Mouse (Mus musculus): ENCODE data around the gene Atp7a. TPM values are rescaled to one million over a fixed set of nuclear protein-coding genes. Genes with fewer than 3 reads are reported as not detected.

The Atp7a gene
- polyA plus RNA-seq, 1 experiment from 2014 or later, result 26.7 TPM

DNA sequence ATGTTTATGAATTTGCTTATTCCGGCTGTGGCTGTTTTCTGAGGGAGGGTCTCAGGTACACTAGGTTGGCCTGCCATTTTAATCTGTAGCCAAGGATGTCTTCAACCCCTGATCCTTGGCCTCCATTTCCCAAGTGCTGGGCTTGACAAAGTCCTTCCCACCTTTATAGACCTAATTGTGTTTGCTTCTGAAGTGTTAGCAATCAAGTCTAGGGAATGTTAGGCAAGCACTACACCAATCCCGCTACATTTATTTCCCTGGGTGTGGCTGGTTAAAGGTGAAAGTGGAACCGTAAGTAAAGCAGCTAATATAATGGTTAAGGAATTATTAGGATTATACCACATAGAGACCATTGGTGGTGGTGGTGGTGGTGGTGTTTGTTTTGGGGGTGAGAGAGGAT, 10.0 kb upstream of the Atp7a start:
- no peak overlapping the region for H3K27ac ChIP-seq (ENCODE audit: low read length)
- peak overlapping the region; percentile 31; the same call in 1 of the 2 replicates for H3K4me2 ChIP-seq (ENCODE audit: low read depth, low read length)
- H3K36me3 ChIP-seq (ENCODE audit: control insufficient read depth, insufficient read depth, low read length), result no peaks in the 10 kb centered on the region
- H3K4me1 ChIP-seq (replicated peaks; ENCODE audit: control insufficient read depth, insufficient read depth, low read length), result peaks cover 3% of the 10 kb centered on the region; the same call in 1 of the 2 replicates
- no peaks in the 10 kb centered on the region for H3K27me3 ChIP-seq (ENCODE audit: control insufficient read depth, insufficient read depth, low read depth, low read length)
- H3K4me3 ChIP-seq (ENCODE audit: low read length), result no peak overlapping the region
- 77% methylated on average over 3 of the region's 3 CpGs for WGBS
- no peaks in the 10 kb centered on the region for H3K9me3 ChIP-seq (ENCODE audit: control insufficient read depth, low read length)
- no peak for ATAC-seq (ENCODE audit: low read depth)
- no peak overlapping the region for H3K9ac ChIP-seq (ENCODE audit: low read length)

DNA sequence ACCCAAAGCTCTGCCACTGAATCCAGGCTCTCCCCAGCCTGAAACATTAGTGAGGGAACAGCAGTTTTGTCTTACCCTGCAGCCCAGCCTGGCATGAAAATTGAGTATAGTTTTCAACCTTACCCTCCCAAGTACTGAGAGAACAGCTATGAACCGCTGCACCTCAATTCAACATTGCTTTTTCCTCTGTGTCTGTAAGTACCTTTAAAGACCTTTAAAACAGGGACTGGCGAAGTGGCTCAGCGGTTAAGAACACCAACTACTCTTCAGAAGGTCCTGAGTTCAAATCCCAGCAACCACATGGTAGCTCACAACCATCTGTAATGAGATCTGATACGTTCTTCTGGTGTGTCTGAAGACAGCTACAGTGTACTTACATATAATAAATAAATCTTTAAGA, 9.6 kb upstream of the Atp7a start:
- Histone ChIP-seq H3K9me3 (ENCODE audit: control insufficient read depth, low read length) (no peaks in the 10 kb centered on the region), H3K9ac (ENCODE audit: low read length) (no peak overlapping the region), H3K27ac (ENCODE audit: low read length) (no peak overlapping the region), H3K4me2 (ENCODE audit: low read depth, low read length) (no peak overlapping the region), H3K4me3 (ENCODE audit: low read length) (no peak overlapping the region), H3K36me3 (ENCODE audit: control insufficient read depth, insufficient read depth, low read length) (no peaks in the 10 kb centered on the region), H3K4me1 (replicated peaks; ENCODE audit: control insufficient read depth, insufficient read depth, low read length) (peaks cover 3% of the 10 kb centered on the region; the same call in 1 of the 2 replicates), H3K27me3 (ENCODE audit: control insufficient read depth, insufficient read depth, low read depth, low read length) (no peaks in the 10 kb centered on the region)
- 84% methylated on average over 4 of the region's 4 CpGs for WGBS
- no peak for ATAC-seq (ENCODE audit: low read depth)

DNA sequence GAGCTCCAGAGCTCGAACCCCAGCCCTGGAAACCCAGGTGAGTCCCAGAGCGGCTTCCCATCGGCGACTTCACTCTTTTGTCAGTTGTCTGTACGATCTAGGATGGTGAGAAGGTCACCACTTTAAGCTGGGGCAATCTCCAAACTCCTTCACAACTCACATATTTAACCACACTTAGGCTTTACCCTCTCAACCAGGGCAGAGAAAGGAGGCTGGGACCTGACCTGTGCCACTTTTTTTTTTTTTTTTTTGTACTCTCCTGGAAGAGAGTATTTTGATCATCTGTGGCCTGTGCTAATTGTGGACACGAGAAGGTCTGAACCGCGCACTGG, 233 bp downstream of the Atp7a start:
- Histone ChIP-seq H3K9ac (ENCODE audit: low read length) (peak overlapping the region; percentile 73), H3K4me3 (ENCODE audit: low read length) (peak overlapping the region; percentile 60), H3K4me1 (replicated peaks; ENCODE audit: control insufficient read depth, insufficient read depth, low read length) (no peaks in the 10 kb centered on the region), H3K9me3 (ENCODE audit: control insufficient read depth, low read length) (no peaks in the 10 kb centered on the region), H3K4me2 (ENCODE audit: low read depth, low read length) (peak overlapping the region; percentile 51), H3K36me3 (ENCODE audit: control insufficient read depth, insufficient read depth, low read length) (no peaks in the 10 kb centered on the region), H3K27me3 (ENCODE audit: control insufficient read depth, insufficient read depth, low read depth, low read length) (no peaks in the 10 kb centered on the region), H3K27ac (ENCODE audit: low read length) (peak overlapping the region; percentile 73; the same call in 1 of the 2 replicates)
- 16% methylated on average over 8 of the region's 8 CpGs for WGBS
- no peak; the same call in 1 of the 2 replicates for ATAC-seq (ENCODE audit: low read depth)

DNA sequence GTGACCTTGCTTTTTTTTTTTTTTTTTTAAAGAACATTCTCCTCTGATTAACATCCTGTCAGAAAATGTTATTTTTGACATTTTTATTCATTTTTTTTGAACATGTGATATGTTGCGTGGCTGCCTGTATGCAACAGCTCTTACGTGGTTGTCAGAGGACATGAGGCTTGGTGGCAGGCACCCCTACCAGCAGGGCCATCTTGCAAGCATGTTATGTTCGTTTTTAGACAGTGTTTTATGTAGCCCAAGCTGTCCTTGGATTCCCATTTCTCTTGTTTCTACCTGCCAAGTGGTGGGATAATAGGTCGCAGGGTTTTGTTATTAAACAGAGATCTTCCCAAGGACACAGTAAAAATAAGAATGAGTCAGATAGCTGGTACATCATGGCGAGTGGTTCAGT, 3.1 kb downstream of the Atp7a start:
- no peak overlapping the region for H3K4me2 ChIP-seq (ENCODE audit: low read depth, low read length)
- no peaks in the 10 kb centered on the region for H3K27me3 ChIP-seq (ENCODE audit: control insufficient read depth, insufficient read depth, low read depth, low read length)
- H3K9ac ChIP-seq (ENCODE audit: low read length), result no peak overlapping the region
- no peaks in the 10 kb centered on the region for H3K9me3 ChIP-seq (ENCODE audit: control insufficient read depth, low read length)
- H3K4me3 ChIP-seq (ENCODE audit: low read length), result no peak overlapping the region
- no peaks in the 10 kb centered on the region for H3K36me3 ChIP-seq (ENCODE audit: control insufficient read depth, insufficient read depth, low read length)
- H3K27ac ChIP-seq (ENCODE audit: low read length), result no peak overlapping the region
- H3K4me1 ChIP-seq (replicated peaks; ENCODE audit: control insufficient read depth, insufficient read depth, low read length), result no peaks in the 10 kb centered on the region
- 64% methylated on average over 5 of the region's 5 CpGs for WGBS
- no peak for ATAC-seq (ENCODE audit: low read depth)

DNA sequence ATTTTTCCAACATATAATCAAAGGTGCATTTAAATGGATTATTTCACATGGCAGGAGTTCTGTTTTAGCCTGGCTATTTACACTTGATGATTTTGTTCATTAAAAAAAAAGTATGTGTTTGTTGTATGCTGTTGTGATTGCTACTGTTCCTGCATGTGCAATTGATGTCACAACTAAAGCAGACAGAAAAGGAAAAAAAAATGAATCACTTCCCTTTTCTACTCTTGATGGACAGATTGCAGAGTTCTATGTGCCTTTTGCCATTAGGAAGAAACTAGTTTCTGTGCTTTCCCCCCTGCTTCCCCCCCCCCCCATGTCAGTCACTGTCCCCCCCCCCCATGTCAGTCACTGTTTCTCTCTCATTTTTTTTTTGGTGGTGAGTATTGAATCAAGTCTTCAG, 4.0 kb downstream of the Atp7a start:
- H3K27me3 ChIP-seq (ENCODE audit: control insufficient read depth, insufficient read depth, low read depth, low read length), result no peaks in the 10 kb centered on the region
- H3K4me3 ChIP-seq (ENCODE audit: low read length), result no peak overlapping the region
- H3K4me2 ChIP-seq (ENCODE audit: low read depth, low read length), result no peak overlapping the region
- ATAC-seq (ENCODE audit: low read depth), result no peak
- H3K27ac ChIP-seq (ENCODE audit: low read length), result no peak overlapping the region
- no peaks in the 10 kb centered on the region for H3K9me3 ChIP-seq (ENCODE audit: control insufficient read depth, low read length)
- H3K4me1 ChIP-seq (replicated peaks; ENCODE audit: control insufficient read depth, insufficient read depth, low read length), result no peaks in the 10 kb centered on the region; the same call in 1 of the 2 replicates
- no peaks in the 10 kb centered on the region for H3K36me3 ChIP-seq (ENCODE audit: control insufficient read depth, insufficient read depth, low read length)
- no peak overlapping the region for H3K9ac ChIP-seq (ENCODE audit: low read length)

DNA sequence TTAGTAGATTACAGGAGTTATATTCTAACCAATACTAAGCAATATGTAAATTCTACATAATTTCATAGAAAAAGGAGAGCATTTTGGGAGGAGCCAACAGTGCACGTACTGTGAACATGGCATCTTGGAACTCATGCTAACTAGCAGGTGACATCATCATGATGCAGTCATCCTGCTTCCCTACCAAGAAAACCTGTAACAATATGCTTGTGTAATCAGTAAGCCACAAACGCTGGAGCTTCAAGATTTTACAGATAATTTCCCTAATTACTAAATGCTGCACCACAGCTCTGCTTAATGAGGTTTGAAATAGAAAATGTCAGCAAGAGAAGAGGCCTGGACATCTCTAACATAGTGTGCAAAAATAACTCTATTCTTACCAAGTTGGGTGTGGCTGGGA, 8.7 kb downstream of the Atp7a start:
- no peak for ATAC-seq (ENCODE audit: low read depth)
- no peak overlapping the region for H3K9ac ChIP-seq (ENCODE audit: low read length)
- no peaks in the 10 kb centered on the region; the same call in 1 of the 2 replicates for H3K27me3 ChIP-seq (ENCODE audit: control insufficient read depth, insufficient read depth, low read depth, low read length)
- no peak overlapping the region for H3K4me2 ChIP-seq (ENCODE audit: low read depth, low read length)
- 64% methylated on average over 2 of the region's 2 CpGs for WGBS
- H3K4me3 ChIP-seq (ENCODE audit: low read length), result no peak overlapping the region
- no peak overlapping the region for H3K27ac ChIP-seq (ENCODE audit: low read length)
- no peaks in the 10 kb centered on the region; the same call in none of the 2 replicates for H3K4me1 ChIP-seq (replicated peaks; ENCODE audit: control insufficient read depth, insufficient read depth, low read length)
- no peaks in the 10 kb centered on the region for H3K36me3 ChIP-seq (ENCODE audit: control insufficient read depth, insufficient read depth, low read length)
- no peaks in the 10 kb centered on the region for H3K9me3 ChIP-seq (ENCODE audit: control insufficient read depth, low read length)

DNA sequence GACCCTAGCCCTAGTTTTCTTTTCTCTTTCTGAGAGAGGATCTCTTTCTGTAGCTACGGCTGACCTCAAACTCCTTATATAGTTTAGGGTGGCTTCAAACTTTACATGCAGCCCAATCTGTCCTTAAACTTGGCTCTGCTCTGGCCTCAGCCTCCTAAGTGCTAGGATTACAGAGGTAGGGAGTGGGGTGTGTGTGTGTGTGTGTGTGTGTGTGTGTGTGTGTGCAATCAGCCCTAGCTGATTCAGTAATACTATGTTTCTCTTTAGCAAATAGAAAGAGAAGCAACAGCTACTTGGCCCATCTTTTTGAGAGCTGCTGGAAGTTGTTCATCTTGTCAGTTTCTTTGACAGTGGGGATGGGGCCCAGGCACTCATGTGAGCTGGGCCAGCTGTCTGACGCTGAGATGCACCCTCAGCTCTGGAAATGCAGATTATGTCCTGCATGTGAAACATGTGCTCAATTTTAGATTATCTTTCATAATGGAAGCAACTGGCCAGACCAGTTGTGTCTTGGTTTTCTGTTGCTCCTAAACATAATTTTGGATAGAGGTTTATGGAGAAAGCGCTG, 10.2 kb downstream of the Atp7a start:
- H3K36me3 ChIP-seq (ENCODE audit: control insufficient read depth, insufficient read depth, low read length), result no peaks in the 10 kb centered on the region
- WGBS, result 63% methylated on average over 3 of the region's 3 CpGs
- no peak overlapping the region for H3K4me2 ChIP-seq (ENCODE audit: low read depth, low read length)
- no peak overlapping the region for H3K9ac ChIP-seq (ENCODE audit: low read length)
- H3K4me1 ChIP-seq (replicated peaks; ENCODE audit: control insufficient read depth, insufficient read depth, low read length), result no peaks in the 10 kb centered on the region; the same call in none of the 2 replicates
- ATAC-seq (ENCODE audit: low read depth), result peak; percentile 77
- no peak overlapping the region for H3K4me3 ChIP-seq (ENCODE audit: low read length)
- H3K9me3 ChIP-seq (ENCODE audit: control insufficient read depth, low read length), result no peaks in the 10 kb centered on the region
- no peak overlapping the region for H3K27ac ChIP-seq (ENCODE audit: low read length)
- no peaks in the 10 kb centered on the region; the same call in 1 of the 2 replicates for H3K27me3 ChIP-seq (ENCODE audit: control insufficient read depth, insufficient read depth, low read depth, low read length)

DNA sequence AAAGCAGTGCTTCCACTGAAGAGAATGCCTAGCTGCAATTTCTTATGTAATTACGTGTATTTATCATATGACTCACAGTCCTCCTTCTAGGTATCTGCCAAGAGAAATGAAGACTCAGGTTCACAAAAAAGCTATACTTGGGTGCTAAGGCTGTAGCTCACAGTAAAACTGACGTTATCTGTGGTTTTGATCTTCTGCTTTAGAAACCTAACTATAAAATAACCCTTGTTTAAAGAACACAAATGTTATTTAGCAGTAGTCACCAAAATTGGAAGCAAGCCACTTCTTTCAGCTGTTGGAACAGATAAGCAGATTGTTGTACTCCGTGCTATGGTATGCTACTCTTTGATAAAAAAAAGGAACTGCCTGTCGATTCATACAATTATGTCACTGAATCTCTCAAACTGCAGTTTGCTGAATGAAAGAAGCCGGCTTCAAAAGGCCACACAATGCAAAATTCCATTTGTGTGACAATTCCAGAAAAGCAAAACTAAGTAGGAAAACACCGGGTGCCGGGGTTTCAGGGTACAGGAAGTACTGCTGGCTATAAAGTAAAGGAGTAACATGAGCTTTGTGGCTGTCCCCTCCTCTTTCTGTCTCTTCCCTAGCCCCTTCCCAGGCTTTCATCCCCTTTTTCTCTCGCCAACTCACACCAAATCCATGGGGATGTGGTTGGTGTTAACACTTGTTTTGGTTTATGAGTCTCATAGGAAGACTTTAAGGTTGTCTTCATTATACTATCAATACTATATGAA, 17.0 kb downstream of the Atp7a start:
- H3K27me3 ChIP-seq (ENCODE audit: control insufficient read depth, insufficient read depth, low read depth, low read length), result no peaks in the 10 kb centered on the region
- no peaks in the 10 kb centered on the region for H3K9me3 ChIP-seq (ENCODE audit: control insufficient read depth, low read length)
- H3K4me2 ChIP-seq (ENCODE audit: low read depth, low read length), result peak overlapping the region; percentile 34
- H3K36me3 ChIP-seq (ENCODE audit: control insufficient read depth, insufficient read depth, low read length), result no peaks in the 10 kb centered on the region
- H3K27ac ChIP-seq (ENCODE audit: low read length), result peak overlapping the region; percentile 55
- WGBS, result 31% methylated on average over 8 of the region's 8 CpGs
- H3K4me3 ChIP-seq (ENCODE audit: low read length), result no peak overlapping the region
- H3K9ac ChIP-seq (ENCODE audit: low read length), result no peak overlapping the region
- ATAC-seq (ENCODE audit: low read depth), result no peak
- H3K4me1 ChIP-seq (replicated peaks; ENCODE audit: control insufficient read depth, insufficient read depth, low read length), result peaks cover 11% of the 10 kb centered on the region

DNA sequence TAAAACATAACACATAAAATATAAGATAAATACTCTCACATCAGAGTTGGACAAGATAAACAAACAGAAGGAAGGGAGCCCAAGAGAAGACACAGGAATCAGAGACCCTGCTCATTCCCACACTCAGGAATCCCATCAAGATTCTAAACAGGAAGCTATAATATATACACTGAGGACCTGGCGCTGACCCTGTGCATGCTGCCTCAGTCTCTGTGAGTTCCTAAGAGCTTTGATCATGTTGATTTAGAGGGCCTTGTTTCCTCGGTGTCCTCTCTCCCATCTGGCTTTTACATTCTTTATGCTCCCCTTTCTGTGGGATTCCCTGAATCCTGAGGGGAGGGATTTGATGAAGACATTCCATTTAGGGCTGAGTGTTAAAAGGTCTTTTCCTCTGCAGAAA, 18.4 kb downstream of the Atp7a start:
- peak overlapping the region; percentile 53; the same call in 1 of the 2 replicates for H3K27ac ChIP-seq (ENCODE audit: low read length)
- 37% methylated on average over 2 of the region's 2 CpGs for WGBS
- peak; percentile 88 for ATAC-seq (ENCODE audit: low read depth)

More for the DNA sequence above, 18.4 kb downstream of the Atp7a start:
- H3K9ac ChIP-seq (ENCODE audit: low read length), result no peak overlapping the region
- H3K9me3 ChIP-seq (ENCODE audit: control insufficient read depth, low read length), result no peaks in the 10 kb centered on the region
- H3K4me2 ChIP-seq (ENCODE audit: low read depth, low read length), result no peak overlapping the region
- H3K27me3 ChIP-seq (ENCODE audit: control insufficient read depth, insufficient read depth, low read depth, low read length), result no peaks in the 10 kb centered on the region
- H3K4me3 ChIP-seq (ENCODE audit: low read length), result no peak overlapping the region
- peaks cover 11% of the 10 kb centered on the region for H3K4me1 ChIP-seq (replicated peaks; ENCODE audit: control insufficient read depth, insufficient read depth, low read length)
- H3K36me3 ChIP-seq (ENCODE audit: control insufficient read depth, insufficient read depth, low read length), result no peaks in the 10 kb centered on the region
